Mouse (Mus musculus) bone marrow, adult 2 months (tissue): Measurements from ENCODE around the gene Gm11042. TPM values are rescaled to one million over a fixed set of nuclear protein-coding genes. Genes with fewer than 3 reads are reported as not detected.

ENCODE experiments used
- H3K27ac ChIP-seq: fragments of 200-500 bp; 2 replicates; pipeline ENCODE4 v1.5.1; 2012; ENCODE audit warnings: low read depth, mild to moderate bottlenecking, control low read depth, inconsistent platforms, low read length; ENCODE audit not compliant: control insufficient read depth, poor library complexity, insufficient read depth
- H3K4me1 ChIP-seq: fragments of 200-500 bp; 2 replicates; pipeline ENCODE4 v1.6.1; 2011; ENCODE audit warnings: low read length; ENCODE audit not compliant: control insufficient read depth, insufficient read depth
- H3K4me3 ChIP-seq: fragments of 200-500 bp; replicated peaks from 2 replicates; pipeline ENCODE3; 2011; ENCODE audit warnings: mild to moderate bottlenecking, low read depth, low read length, control low read depth; ENCODE audit not compliant: control insufficient read depth
- CTCF ChIP-seq: fragments of 200-500 bp; IDR thresholded peaks from 2 replicates; pipeline ENCODE4 v1.5.1; 2011; ENCODE audit warnings: low read length, control low read depth; ENCODE audit not compliant: control insufficient read depth, insufficient read depth
- POLR2A ChIP-seq: fragments of 200-500 bp; IDR thresholded peaks from 2 replicates; pipeline ENCODE4 v1.6.1; 2011; ENCODE audit warnings: low read depth, mild to moderate bottlenecking, control low read depth, low read length, borderline replicate concordance; ENCODE audit not compliant: control insufficient read depth
- WGBS: fragments of 180-500 bp; shearing (Covaris S2); methylation state at CpG from one replicate; pipeline ENCODE4 v1.1.7; 2018; 5-methylcytosine and 5-hydroxymethylcytosine counted together
- polyA plus RNA-seq: library from polyadenylated mRNA; stranded (reverse); fragments of >200 nt; gene quantifications from 2 replicates; pipeline ENCODE4 v1.2.4, GENCODE M21; 2011; ENCODE audit warnings: low replicate concordance; ENCODE audit not compliant: missing spikeins, insufficient read depth, insufficient read length

Gene Gm11042
- polyA plus RNA-seq, 1 experiment = not detected

DNA sequence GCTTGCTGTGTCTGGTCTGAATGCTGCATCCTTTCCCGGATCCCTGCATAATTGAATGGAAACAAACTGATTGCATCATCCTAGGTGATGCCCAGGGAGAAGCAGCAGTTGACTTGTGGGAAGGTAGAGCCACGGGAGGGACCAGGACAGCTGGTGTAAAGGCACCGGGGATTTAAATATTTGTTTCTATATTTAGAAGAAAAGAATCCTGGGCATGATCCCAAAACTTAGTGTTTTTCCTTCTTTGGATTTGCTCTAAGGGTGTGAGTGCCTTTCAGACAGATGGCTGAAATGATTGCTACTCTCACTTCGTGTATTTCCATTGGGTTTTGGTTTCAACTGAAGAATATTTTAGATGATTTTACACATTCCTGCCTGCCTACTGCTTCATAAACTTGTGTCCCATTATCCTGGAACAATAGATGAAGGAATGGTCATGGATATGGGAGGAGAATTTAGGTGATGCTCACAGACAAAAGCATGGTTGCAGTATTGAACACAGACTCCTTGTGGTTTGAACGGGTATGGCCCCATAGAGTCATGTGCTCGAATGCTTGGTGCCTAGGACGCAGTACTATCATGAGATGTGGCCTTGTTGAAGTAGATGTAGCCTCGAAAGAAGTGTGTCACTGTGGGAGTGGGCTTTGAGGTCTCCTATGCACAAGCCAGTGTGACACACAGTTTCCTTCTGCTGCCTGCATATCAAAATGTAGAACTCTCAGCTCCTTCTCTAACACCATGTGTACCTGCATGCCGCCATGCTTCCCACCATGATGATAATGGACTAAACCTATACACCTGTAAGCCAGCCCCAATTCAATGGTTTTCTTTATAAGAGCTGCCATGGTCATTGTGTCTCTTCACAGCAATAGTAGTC lies 12.5 kb downstream of the Gm11042 start:
- 72% methylated on average over 9 of the region's 9 CpGs for WGBS
- no peak for TF ChIP-seq CTCF

DNA sequence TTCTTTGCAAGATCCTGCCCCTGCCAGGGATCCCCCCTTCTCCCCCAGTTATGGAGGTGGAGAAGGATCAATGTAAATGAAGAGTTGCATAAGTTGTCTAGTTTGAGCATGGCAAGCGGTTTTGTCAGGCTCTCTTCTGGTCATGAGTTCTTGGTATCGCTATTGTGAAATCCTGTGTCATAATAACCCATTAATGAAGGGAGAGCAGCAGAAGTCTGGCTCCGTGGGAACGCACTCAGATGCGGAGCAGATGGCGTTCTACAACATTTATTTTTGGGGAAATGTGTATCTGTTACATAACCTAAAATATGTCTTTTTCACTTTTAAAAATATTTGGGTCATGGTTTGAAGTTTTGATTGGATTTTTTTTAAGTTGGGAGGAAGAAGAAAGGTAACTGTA lies 14.6 kb downstream of the Gm11042 start:
- TF ChIP-seq CTCF (no peak), POLR2A (no peak)
- no peak overlapping the region for H3K27ac ChIP-seq
- H3K4me3 ChIP-seq = no peak overlapping the region
- WGBS = 68% methylated on average over 6 of the region's 6 CpGs
- H3K4me1 ChIP-seq = no peaks in the 10 kb centered on the region

More for the DNA sequence above, 12.5 kb downstream of the Gm11042 start:
- Histone ChIP-seq H3K4me1 (no peaks in the 10 kb centered on the region), H3K27ac (no peak overlapping the region), H3K4me3 (no peak overlapping the region)

DNA sequence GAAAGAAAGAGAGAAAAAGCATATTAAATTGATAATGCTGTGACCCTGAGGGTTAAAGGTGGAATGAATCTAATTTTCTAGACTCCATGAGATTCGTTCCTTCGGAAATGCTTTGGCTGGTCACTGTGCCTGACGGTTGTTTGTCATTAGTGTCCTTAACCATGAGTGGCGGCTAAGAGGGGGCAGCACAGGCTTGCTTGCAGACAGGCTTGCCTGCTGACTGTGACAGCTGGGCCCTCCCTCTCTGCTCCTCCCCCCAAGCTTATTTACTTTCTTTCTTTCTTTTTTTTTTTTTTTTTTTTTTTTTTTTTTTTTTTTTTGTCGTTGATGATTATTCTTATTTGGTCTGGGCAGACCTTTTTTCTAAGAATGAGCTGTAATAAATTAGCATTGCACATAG lies 19.8 kb downstream of the Gm11042 start:
- Histone ChIP-seq H3K27ac (no peak overlapping the region), H3K4me1 (no peaks in the 10 kb centered on the region), H3K4me3 (no peak overlapping the region)
- WGBS = 60% methylated on average over 5 of the region's 5 CpGs
- TF ChIP-seq CTCF = no peak
- TF ChIP-seq POLR2A = no peak

DNA sequence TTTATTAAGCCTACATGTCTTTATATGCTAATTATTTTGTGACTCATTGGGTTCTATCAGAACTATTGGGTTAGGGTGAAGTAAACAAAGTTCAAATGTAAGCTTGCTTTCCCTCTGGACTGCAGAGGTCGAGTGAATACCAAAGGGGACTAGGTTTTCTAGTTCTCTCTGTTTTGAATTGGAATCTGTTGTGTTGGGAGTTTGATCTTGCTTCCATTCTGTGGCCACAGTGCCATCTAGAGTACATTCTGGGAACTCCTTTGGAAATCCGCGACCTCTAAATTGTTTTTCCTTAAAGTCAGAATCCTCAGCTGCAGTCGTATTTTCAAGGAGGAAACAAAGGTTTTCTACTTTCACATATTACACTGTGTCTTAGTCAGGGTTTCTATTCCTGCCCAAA lies 22.6 kb downstream of the Gm11042 start:
- H3K4me1 ChIP-seq = no peaks in the 10 kb centered on the region
- WGBS = 2% methylated on average over 4 of the region's 4 CpGs
- no peak overlapping the region for H3K27ac ChIP-seq
- H3K4me3 ChIP-seq = no peak overlapping the region
- no peak for TF ChIP-seq POLR2A
- no peak; the same call in 1 of the 2 replicates for TF ChIP-seq CTCF

DNA sequence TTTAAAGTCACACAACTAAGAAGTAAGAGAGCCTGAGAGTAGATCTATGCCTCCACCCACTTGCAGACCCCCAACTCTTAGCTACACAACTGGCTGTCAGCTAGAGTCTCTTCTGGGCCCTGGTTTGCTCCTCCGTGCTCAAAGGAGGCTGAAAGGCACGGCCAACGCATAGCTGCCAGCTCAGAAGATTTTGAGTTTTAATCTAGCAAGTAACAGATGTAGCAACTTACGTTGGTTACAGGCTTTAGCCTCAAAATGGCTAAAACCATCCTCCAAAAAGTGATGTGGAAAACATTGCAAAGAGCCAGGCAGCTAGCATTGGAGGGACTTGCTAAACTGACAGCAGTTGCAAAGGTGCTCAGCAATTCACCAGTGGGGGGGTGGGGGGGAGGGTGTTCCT lies 25.2 kb downstream of the Gm11042 start:
- 80% methylated on average over 4 of the region's 4 CpGs for WGBS
- TF ChIP-seq CTCF = no peak
- no peak for TF ChIP-seq POLR2A
- Histone ChIP-seq H3K4me1 (no peaks in the 10 kb centered on the region), H3K27ac (no peak overlapping the region), H3K4me3 (no peak overlapping the region)

DNA sequence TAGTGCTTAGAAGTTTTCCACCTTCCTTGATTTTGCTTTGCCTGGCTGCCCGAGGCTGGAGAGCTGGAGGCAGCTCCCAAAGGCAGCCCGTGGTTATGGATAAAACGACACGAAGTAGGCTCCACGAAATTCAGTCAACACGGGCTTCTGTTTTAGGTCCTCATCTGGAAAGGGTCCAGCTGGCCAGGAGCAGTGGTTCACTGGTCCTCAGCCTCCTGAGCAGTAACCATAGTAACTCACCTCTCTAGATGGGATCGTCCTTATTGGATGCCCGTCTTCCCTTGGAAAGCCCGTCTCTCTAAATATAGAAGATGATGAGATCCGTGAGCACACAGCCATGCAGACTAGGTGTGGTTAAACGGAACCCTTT lies 31.5 kb downstream of the Gm11042 start:
- WGBS = 14% methylated on average over 11 of the region's 11 CpGs
- Histone ChIP-seq H3K4me1 (no peaks in the 10 kb centered on the region), H3K27ac (no peak overlapping the region), H3K4me3 (no peak overlapping the region)
- TF ChIP-seq CTCF = no peak
- TF ChIP-seq POLR2A = no peak

DNA sequence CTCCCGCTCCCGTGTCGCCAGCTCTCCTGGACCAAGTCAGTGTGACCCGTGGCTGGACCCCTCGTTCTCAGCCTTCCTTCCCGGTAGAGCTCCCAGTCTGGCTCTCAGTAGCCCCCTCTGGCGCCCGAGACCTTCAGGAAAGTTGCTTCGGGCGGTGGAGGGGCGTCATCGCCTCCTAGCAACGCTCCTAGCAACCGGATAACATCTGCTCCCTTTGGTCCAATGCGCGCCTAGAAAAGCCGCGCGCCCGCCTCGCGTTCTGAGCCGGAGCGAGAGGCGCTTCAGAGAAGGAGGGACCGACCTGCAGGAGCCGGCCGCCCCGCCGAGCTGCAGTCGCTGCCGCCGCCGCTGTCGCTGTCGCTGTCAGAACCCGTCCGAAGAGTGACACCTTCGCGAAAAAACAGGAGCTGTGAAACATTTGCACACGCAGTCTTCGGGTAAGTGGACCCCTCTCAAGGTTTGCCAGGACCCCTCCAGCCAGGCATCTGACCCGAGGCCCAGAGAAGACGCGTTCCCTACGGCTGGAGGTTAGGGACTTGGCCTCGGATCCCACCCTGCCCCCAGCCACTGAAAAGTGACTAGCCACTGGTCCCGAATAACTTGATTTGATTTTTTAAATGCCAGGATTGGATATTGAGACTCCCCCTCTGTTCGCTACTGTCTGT lies 32.0 kb downstream of the Gm11042 start:
- no peak for TF ChIP-seq CTCF
- no peak for TF ChIP-seq POLR2A
- WGBS = 2% methylated on average over 49 of the region's 49 CpGs
- no peak overlapping the region for H3K27ac ChIP-seq
- no peaks in the 10 kb centered on the region for H3K4me1 ChIP-seq
- no peak overlapping the region for H3K4me3 ChIP-seq

DNA sequence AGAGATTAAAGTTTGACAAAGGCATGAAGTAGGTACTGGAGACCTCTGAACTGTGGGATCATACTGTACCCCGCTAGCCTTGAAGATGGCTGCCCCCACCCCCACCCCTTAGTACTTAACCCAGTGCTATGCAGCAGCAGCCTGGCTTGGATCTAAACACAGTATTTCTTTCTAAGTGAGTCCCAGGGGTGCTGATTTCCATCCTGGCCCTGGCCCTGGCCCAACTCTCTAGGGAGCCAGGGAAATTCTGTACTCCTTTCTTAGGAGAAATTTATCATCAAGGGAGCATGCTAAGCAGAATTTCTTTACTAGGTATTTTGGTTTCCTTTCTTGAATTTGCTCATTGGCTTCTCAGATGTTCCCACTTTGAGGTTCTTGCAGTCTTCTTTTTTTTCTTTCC lies 33.3 kb downstream of the Gm11042 start:
- 73% methylated on average over 1 of the region's 1 CpGs for WGBS
- no peak overlapping the region for H3K27ac ChIP-seq
- H3K4me3 ChIP-seq = no peak overlapping the region
- no peak for TF ChIP-seq CTCF
- no peak for TF ChIP-seq POLR2A
- no peaks in the 10 kb centered on the region for H3K4me1 ChIP-seq
